Mouse (Mus musculus) heart, postnatal 4 days (tissue): ENCODE data around the gene Gm11985. TPM values are rescaled to one million over a fixed set of nuclear protein-coding genes. Genes with fewer than 3 reads are reported as not detected.
A peak's percentile ranks its signal among the peaks of the same experiment; 100 is the strongest.

Source experiments
- DNase-seq: peaks from one replicate; pipeline ENCODE4 v3.0.0; 2021
- total RNA-seq, 2 experiments: library from RNA; stranded (reverse); gene quantifications; 2 replicates each; pipeline ENCODE4 v1.2.3; 2021

Gene Gm11985
- total RNA-seq, 2 experiments from 2014 or later = not detected

- no peak for DNase-seq
Observed at GRCm38 (mm10) chr11:7152371-7152770, 36.0 kb downstream of the Gm11985 start.

DNA sequence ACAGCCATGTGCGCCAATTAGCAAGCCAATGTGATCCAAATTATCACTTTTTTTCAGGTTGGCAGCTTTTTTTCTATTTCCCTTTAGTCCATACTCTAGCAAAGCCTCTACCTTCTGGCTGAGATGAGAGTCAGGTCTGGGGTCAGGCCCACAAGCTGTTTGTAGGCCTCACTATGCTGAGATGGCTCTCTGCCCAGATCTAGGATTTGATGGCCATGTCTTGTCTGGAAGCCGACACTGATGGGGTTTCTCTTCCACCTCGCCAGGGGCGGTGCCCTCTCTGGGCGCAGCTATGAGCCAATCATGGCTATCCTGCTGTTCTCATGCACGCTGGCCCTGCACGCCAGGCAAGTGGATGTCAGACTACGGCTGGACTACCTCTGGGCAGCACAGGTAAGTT lies 37.9 kb downstream of the Gm11985 start:
- DNase-seq = no peak

DNA sequence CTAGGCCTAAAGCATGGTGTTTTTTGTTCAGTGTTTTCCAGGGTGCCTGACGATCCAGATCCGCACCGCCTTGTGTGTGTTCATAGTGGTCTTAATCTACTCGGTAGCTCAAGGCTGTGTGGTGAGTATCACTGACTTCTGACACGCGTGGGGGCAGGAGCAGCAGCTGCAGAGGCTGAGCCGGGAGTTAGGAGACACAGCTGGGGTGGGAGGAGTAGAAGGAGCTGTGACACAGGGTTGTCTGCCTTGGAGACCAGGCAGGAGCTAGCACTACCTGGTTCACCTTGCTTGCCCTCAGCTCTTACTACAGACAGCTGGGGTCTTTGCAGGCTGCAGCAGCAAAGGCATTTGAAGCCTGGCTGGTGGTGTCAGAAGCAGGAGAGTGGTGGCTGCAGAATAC lies 38.9 kb downstream of the Gm11985 start:
- no peak for DNase-seq

DNA sequence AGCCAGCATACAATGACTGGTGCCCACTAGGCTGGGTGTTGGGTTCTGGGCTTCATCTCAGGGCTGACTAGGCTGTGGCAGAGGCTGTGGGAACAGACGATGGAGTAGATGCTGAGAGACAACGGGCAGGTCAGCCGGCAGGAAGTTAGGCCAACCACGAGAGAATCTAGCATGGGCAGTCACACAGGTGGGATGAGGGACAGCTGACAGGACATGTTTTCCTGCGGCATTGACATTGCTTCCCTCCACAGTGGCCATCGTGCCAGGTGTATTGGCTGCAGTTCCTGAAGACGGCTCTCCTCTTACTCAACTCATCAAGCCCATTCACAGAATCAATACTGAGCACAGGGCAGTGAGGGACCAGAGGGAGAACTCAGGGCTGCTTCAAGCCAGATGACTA lies 40.4 kb downstream of the Gm11985 start:
- DNase-seq = no peak

- no peak for DNase-seq
Observed at GRCm38 (mm10) chr11:7147536-7147935, 40.8 kb downstream of the Gm11985 start.

- no peak for DNase-seq
Observed at GRCm38 (mm10) chr11:7145221-7145620, 43.1 kb downstream of the Gm11985 start.

GRCm38 (mm10) chr11:7144369-7144768 lies 44.0 kb downstream of the Gm11985 start:
- DNase-seq = no peak

GRCm38 (mm10) chr11:7142725-7143124 lies 45.6 kb downstream of the Gm11985 start:
- peak; percentile 53 for DNase-seq

GRCm38 (mm10) chr11:7140449-7140848 lies 47.9 kb downstream of the Gm11985 start:
- peak; percentile 55 for DNase-seq

DNA sequence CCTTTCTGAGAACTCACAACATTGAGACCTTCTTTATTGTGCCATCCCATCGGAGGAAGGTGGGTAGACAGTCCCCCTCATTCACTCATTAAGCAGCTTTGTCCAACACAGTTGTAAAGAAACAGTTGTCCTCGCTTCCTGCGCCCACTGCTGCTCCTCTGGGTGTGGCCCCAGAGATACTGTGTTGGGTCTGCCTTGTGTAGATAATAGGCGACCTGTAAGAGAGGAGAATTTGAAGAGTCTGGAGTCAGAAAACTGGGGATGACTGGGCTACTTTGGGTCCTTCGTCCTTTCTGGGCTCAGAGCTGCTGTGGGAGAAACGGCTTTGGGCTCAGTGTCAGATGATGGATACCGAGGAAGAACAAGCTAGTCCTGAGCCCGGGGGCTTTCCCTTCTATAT lies 50.0 kb downstream of the Gm11985 start:
- DNase-seq = no peak

DNA sequence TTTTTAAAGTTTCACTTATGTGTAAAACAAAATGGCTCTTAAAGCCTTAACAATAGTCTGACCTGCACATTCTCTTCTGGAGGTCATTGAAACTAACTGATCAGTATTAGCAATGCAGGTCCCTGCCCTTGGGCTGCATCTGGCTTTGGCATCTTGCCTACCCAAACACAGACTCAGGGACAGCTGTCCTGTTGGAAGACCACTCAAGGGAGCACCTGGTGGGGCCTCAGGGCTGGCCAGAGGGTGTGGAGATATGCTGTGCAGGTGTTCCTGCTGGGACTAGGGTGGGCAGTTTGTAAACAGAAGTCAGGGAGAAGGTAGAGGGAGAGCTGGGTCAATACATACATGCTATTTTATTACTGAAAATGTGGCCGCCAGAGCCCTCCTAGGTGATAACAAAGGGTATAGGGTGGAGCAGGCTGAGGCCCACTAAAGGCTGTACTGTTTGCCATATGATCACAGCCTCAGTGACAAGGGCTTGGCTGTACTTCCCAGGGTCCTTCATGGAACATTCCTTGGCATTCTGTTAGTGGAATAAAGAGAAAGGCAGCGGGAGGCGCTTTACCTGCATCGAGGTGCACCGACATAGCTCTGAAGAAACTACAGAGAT lies 52.0 kb downstream of the Gm11985 start:
- no peak for DNase-seq

GRCm38 (mm10) chr11:7135763-7136162 lies 52.6 kb downstream of the Gm11985 start:
- DNase-seq = peak; percentile 12

DNA sequence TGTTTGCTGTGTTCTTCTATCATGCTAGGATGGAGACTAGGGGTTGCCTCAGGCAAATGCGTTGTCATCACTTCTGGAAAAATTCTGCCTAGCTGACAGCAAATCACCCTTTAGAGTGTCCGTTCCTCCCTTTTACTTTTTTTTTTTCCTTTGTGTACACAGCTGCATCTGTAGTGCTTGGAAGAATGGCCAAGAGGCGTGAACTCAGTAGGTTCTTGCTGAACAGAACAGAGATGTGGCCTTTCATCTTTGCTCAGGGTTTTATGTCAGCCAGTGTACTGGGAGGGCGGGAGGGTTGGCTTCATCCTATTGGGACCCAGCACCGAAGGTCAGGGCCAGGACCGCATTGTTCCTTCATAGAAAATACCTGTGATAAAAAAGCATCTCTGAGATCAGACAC lies 53.1 kb downstream of the Gm11985 start:
- no peak for DNase-seq

DNA sequence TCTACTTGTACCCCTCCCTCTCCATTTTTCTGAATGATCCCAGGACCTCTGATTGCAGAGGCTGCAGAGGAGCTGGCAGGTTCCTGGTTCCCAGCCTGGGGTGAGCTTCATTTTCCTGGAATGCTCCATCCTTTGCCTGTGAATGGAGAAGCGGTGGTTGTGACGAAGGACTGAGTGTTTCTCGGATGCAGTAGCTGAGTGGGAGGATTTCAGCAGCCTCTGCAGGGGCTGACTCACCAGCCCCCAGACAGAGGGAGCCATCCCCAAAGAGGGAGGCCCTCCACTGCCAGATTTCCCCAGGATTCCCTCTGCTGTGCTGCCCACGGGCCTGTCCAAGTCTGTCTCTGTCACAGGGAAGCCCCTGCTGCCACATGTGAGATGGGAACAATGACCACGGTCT lies 54.0 kb downstream of the Gm11985 start:
- DNase-seq = no peak

DNA sequence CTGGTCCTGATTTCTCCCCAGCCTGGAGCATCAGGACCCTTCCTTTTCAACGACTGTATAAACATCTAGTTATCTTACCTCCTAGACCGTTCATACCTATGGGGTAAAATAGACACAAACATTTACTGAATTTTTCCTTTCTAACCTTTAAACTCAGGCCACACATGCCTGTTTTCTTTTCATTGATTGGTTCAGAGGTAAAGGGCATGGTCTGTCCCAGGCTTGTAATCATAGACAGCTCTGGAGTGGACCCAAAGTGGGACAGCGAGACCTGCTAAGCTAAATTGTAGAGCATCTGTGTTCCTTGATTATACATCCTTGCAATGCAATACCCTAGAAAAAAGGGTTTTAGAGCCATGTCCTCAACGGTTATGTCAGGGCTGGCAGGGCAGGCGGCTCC lies 54.6 kb downstream of the Gm11985 start:
- no peak for DNase-seq

Other genes starting within 250 kb of the Gm11985 start
- 1 to 10 TPM; 2.6 to 2.8 TPM for gene Adcy1, start 125.1 kb downstream of the Gm11985 start, total RNA-seq
- not detected for gene Igfbp1, start 9.2 kb upstream of the Gm11985 start, total RNA-seq
- 10 to 100 TPM; 19.2 to 23.6 TPM for gene Igfbp3, start 25.4 kb upstream of the Gm11985 start, total RNA-seq